Mouse (Mus musculus): ENCODE results near the gene Vwf. TPM values are rescaled to one million over a fixed set of nuclear protein-coding genes. Genes with fewer than 3 reads are reported as not detected.

Gene Vwf
- 100 to 1,000 TPM in 1 of 2 experiments, 10 to 100 TPM in 1; 78.4 to 104 TPM for total RNA-seq (2021)
- long read RNA-seq, experiment 1, full-length matches to known transcripts: 1 of 20 reads
- long read RNA-seq, experiment 1, partial matches to known transcripts: 18 of 20 reads
- long read RNA-seq, experiment 1, other reads (novel, unspliced or antisense): 1 of 20 reads
- long read RNA-seq, experiment 2, full-length matches to known transcripts: 4 of 25 reads
- long read RNA-seq, experiment 2, partial matches to known transcripts: 20 of 25 reads
- long read RNA-seq, experiment 2, other reads (novel, unspliced or antisense): 1 of 25 reads

DNA sequence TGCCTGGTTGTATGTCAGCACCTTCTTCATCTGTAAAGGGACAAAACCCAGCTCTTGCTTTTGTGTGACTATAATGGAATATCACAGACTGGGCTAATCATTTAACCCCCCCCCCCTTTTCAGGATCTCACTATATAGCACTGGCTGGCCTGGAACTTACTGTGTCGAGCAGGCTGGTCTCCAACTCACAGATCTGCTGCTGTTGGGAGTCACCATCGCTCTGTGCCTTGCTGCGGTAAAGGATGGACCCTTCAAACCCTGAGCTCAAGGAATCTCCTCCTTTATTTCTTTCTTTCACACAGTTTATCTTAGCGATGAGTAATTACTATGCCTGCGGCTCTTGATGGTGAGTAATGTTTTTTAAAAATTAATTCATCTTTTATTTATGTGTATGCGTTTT, at the start of gene Vwf:
TSS of gene Vwf (plus strand) at position 301 of the 400 bp plus-strand sequence.
- no peak for DNase-seq

DNA sequence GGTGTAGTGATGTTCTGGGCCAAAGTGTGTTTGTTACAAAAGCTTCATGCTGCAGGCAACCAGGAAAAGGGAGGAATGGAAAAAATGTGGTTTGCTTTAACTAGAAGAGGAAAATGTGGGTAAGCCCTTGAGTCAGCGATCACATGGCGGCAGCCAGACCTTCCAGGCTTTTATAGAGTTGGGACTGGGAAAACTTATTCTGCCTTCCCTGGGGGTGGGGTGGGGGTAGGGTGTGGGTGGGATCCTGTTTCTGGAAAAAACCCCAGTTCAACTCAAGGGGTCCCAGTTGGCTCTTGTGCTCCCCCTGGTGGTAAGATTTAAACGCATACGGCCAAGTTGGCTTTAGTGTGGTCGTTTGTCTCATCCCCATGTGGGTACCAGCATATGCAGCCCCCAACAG, 48.5 kb upstream of the Vwf start:
- DNase-seq: peak; percentile 53 to 63

GRCm38 (mm10) chr6:125503186-125503802, 43.3 kb upstream of the Vwf start:
- no peak for DNase-seq

GRCm38 (mm10) chr6:125504622-125505355, 41.8 kb upstream of the Vwf start:
- DNase-seq: no peak

GRCm38 (mm10) chr6:125506427-125506826, 40.1 kb upstream of the Vwf start:
- DNase-seq: no peak

- DNase-seq: no peak
These were observed 36.8 kb upstream of the Vwf start for GRCm38 (mm10) chr6:125509783-125510182.

DNA sequence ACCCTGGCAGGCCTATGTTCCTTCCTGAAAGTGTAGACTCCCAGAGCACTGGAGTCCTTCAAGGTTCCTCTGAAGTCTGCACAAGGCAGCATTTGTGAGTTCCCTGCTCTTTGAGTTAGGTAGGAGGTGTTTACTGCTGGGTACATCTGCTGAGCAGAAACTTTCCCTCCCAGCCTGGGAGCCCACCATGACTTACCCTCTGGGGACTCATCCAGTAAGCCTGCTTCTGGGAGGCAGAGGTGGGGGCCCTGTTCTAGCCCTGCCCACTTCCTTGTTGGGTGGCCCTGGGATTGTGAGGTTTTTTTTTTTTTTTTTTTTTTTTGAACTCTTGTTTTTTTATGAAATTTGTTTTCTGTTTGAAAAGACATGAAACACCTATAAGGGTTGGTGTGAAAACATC, 35.9 kb upstream of the Vwf start:
- DNase-seq: no peak

DNA sequence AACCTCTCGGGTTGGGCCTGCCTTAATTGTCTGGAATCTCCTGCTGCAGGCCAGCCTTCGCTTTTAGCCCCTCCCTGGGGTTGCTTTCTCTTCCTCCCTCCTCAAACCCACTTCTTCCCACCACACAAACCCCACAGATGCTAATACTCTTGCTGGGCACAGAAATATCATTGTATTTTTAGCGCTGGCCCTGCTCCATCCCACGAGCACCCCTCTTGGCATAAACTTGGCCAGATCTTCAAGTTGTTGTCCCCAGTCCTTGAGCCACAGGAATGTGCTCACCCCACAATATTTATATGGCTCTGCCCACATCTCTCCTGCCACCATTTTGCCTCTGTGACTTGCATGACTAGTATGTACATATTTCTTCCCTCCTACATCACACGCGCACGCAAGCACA, 35.4 kb upstream of the Vwf start:
- DNase-seq: no peak

DNA sequence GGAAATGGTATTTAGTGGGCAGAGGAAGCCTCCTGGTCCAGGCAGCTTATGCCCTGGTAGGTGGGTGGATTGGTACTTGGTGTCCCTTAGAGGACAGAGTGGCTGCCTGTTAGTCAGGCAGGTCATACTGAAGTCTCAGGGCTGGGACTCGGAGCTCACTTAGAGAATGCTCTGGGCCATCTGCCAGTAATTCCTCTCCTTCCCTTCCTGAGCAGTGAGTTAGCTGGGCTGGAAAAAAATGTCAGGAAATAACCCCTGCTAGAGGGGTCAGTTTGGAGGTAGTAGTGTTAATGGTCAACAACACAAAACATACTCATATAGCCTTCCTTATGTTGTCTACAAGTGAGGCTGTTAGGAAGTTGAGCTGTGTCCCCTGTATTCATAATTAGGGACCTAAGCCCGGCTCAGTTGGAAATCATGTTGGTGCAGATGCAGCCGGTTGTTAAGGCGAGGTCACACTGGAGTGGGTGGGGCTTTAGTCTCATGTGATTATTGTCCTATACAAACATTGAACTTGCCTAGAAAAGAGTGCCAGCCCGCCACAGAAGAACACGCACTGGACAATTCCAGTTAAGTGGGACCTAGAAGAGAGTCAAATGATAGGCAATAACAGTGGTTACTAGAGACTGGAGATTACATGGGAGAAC, 33.5 kb upstream of the Vwf start:
- peak; percentile 66 to 83 for DNase-seq

GRCm38 (mm10) chr6:125515503-125516315, 30.9 kb upstream of the Vwf start:
- DNase-seq: peak; percentile 84 to 88

DNA sequence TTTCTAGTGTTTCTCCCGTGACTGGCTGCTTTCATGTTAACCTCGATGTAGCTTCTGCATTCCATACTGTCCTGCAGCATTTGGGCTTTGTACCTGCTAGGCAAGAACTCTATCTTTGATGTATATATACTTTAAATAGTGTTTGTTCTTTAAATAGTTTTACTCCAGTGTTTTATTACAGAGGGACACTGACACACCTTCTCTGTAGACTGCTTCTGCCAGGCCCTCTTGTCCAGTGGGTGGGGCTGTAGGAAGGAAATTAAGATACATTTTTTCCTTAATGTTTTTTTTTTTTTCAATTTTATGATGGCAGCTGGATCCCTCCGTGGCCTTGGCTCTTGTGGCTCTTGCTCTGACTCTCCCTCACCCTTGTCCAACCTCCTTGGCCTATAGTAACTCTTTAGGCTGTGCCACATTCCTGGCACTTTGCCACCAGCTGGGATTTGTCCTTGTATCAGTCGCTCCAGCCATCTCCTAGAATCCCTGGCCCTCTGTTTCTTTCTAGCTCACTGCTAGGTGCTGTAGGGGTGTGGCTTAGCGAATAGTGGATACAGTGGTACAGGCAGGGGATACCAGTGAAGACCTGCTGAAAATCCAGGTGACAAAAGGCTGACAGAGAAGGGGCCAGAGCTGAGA, 24.9 kb upstream of the Vwf start:
- DNase-seq: no peak

DNA sequence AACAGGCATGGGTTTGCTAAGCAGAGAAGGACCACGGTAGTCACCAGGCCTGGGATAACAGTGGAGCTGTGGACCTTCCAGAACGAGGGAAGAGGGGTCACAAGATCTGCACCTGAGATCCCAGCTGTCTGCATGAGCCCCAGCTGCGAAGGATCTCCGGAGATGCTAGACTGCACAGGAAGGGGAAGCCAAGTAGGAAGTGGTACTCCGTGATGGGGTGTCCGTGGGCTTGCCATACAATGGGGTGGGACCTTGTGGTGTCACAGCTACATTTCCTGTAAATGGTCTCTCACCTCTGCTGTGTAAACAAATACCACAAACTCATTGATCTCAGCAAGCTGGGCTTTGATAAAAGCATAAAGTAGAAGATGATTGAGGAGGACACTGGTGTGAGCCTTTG, 22.5 kb upstream of the Vwf start:
- no peak for DNase-seq

DNA sequence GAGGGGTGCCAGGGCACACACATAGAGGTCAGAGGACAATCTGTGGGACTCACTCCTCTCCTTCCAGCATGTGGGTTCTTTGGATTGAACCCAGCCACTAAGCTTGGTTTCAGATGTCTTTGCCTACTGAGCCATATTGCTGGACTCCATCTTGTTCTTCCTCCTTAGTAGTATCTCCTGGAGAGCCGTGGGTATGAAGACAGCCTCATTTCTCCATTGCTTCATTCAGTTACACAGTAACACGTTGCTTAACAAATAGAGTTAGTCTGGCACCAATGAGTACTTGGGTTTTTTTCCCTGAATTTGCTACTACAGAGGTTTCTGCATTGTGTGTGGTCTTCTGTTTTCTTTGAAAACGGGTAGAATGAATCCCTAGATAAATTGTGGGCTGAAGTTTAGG, 20.5 kb upstream of the Vwf start:
- no peak for DNase-seq

DNA sequence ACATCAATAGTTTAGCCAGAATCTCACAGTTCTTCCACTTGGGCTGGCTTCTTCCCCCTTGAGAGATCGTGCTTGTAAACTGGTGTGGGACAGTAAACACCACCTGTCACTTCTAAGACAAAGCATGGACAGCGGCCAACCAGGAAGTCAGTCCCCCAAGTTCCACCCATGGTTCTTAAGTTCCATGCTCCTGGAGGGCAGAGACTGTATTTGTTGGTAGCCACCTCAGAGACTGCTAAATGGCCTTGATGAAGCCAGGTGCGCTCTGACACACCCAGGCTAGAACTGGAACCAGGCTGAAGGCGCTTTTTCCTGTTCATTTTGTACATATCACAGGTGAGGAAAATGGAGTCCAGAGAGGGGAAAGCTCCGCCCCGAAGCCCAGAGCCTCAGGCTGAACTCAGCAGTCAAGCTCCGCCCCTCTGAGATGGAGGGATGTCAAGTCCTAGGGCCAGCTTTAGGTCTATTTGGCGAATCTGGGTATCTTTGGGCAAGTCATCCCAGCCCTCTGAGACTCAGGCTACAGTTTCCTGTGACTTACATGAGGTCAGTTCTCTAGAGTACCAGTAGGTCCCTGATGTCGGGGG, 17.9 kb upstream of the Vwf start:
- DNase-seq: no peak

GRCm38 (mm10) chr6:125529479-125529878, 17.1 kb upstream of the Vwf start:
- peak; percentile 75 to 88 for DNase-seq

- peak in 1 of 2 experiments; percentile 33 for DNase-seq
These were observed 13.4 kb upstream of the Vwf start for GRCm38 (mm10) chr6:125533104-125533650.

- DNase-seq: peak in 1 of 2 experiments; percentile 40
These were observed 11.6 kb upstream of the Vwf start for GRCm38 (mm10) chr6:125534990-125535389.

DNA sequence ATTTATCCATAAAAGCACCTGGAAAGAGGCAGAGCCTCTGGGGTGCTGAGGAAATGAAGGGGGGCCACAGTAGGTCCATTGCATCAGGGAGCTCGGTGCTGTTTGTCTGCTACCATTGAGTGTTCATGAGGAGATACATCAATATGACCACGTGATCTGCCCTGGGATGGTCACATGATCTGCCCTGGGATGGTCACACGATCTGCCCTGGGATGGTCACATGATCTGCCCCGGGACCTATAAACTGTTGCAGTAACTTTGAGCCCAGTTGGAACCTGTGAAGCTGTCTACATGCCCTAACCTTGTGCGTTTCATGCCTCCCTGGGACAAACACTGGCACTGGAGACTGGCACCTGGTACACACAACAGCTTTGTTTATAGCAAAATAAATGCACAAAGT, 8.1 kb upstream of the Vwf start:
- DNase-seq: no peak

DNA sequence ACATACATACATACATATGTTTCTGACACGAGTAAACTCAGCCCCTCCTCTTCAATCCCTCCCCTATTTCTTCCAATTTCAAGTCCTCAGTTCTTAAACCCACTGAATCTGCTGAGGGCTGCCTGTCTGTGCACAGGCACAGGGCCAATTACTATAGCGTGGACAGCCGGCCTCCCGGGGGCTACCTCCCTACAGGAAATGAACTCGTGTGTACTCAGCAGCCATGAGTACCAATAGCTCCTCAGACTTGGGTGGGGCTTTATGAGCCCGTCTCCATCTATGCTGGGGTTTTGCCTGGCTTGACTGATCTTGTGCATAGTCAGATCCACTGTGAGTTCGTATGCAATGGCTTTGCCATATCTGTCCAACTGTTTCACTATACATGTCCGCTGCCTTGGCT, 7.2 kb upstream of the Vwf start:
- DNase-seq: no peak

- DNase-seq: no peak
These were observed 6.4 kb upstream of the Vwf start for GRCm38 (mm10) chr6:125540199-125540598.

- DNase-seq: no peak
These were observed 5.7 kb upstream of the Vwf start for GRCm38 (mm10) chr6:125540826-125541225.

Data from heart, adult 18-20 months (tissue).